Mouse (Mus musculus): ENCODE data around the gene AL731706.1. TPM values are rescaled to one million over a fixed set of nuclear protein-coding genes. Genes with fewer than 3 reads are reported as not detected.

Gene AL731706.1
- total RNA-seq (2017) = 11.4 and 17.4 TPM in 2 replicates

GRCm38 (mm10) chr2:136891068-136891950, at the start of gene AL731706.1, which contains the start of the genes Slx4ip and Mkks:
TSS of gene AL731706.1 (minus strand) at chr2:136891389.
TSS of gene Slx4ip (plus strand) at chr2:136891218.
TSS of gene Mkks (minus strand) at chr2:136891389.
- ATAC-seq (replicated peaks; ENCODE audit: low read depth, poor library complexity, severe bottlenecking) = peak; percentile 80

DNA sequence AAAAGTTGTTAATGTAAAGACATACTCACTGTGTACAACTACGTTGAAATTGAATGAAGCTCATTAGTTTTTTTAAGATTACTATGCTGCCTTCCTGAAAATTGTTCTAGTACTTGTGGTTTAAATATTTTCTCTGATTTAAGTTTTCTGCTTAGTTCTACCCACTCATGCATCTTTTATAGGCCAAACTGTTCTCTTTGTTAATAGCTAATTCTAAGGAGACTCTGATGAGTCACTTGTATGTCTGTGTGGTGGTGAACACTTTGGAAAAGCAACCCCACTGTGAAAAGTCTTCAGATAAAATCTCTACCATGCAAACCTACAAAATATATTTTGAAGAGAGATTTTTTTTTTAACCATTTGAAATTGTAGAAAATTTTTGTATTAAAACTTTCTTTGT, 47.1 kb upstream of the AL731706.1 start:
- no peak for ATAC-seq (replicated peaks; ENCODE audit: low read depth, poor library complexity, severe bottlenecking)

- peak; percentile 93 for ATAC-seq (replicated peaks; ENCODE audit: low read depth, poor library complexity, severe bottlenecking)
Measured at GRCm38 (mm10) chr2:136936391-136937288, 45.5 kb upstream of the AL731706.1 start.

GRCm38 (mm10) chr2:136921003-136921408, 29.8 kb upstream of the AL731706.1 start:
- ATAC-seq (replicated peaks; ENCODE audit: low read depth, poor library complexity, severe bottlenecking) = peak; percentile 96

- 0 out of 2 replicates have a peak, but pooled peaks have one; percentile 4 for ATAC-seq (replicated peaks; ENCODE audit: low read depth, poor library complexity, severe bottlenecking)
Measured at GRCm38 (mm10) chr2:136920257-136920993, 29.2 kb upstream of the AL731706.1 start.

DNA sequence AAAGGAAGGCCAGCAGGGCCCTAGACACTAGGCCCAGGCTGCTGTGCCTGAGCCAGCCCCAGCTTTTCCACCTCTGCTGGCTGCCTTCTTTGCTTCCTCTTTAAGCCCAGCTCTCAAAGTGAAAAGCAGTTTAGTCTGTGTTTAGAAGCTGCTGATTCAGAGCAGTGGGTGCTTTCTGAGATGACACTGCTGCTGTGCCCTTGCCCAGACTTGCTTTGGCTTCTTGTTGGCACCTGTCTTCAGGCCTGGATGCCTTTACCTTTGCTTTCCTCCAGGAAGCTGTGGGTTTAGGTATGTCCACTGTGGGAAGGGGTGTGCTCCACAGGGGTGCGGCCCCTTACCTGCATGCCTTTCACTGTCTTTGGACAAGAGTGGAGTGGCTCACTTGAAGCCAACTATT, 28.2 kb upstream of the AL731706.1 start:
- ATAC-seq (replicated peaks; ENCODE audit: low read depth, poor library complexity, severe bottlenecking) = no peak

DNA sequence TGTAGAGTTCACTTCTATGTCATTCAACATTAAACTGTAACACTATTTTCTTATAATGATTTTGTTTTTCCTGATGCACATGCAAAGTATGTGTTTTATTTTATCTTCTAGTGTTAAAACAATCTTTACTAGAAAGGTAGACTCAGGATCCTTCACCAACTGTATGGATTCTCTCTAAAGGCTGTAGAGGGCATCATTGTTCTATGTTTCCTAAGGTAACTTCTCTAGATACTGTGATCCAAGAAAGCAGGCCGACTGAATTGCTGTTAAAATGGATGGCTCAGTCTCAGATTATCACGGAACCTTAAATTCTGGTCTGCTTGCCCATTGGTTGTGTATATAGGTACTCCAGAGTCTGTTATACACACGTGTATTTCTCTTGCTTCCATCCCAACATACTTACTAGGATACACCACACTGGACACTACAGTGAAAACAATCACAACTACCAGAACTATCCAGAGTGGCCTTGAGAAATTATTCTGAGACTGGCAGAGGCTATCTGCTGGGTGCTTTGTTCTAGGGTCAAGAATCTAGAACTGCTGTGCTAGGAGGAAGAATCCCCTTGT, 23.2 kb upstream of the AL731706.1 start:
- ATAC-seq (replicated peaks; ENCODE audit: low read depth, poor library complexity, severe bottlenecking) = 0 out of 2 replicates have a peak, but pooled peaks have one; percentile 47

- ATAC-seq (replicated peaks; ENCODE audit: low read depth, poor library complexity, severe bottlenecking) = no peak
Measured at GRCm38 (mm10) chr2:136913021-136913420, 21.8 kb upstream of the AL731706.1 start.

GRCm38 (mm10) chr2:136911958-136912411, 20.8 kb upstream of the AL731706.1 start:
- no peak for ATAC-seq (replicated peaks; ENCODE audit: low read depth, poor library complexity, severe bottlenecking)

GRCm38 (mm10) chr2:136909298-136909697, 18.1 kb upstream of the AL731706.1 start:
- no peak for ATAC-seq (replicated peaks; ENCODE audit: low read depth, poor library complexity, severe bottlenecking)

DNA sequence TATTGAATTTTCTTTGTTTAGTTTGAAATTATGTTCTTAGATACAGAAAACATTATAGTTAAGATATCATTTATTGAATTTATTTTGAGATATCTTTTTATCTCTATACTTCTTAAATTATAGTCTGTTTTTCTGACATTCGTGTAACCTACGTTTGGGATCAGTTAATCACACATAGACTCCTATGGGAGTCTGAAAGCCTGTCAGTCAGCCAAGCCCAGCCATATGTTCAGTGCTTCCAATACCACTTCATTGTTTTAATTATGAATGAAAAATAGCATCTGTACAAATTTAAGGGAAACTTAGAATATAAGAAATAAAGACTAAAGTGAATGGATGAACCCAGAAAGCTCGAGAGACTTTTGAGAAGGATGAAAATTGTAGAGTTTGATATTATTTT, 17.4 kb upstream of the AL731706.1 start:
- no peak for ATAC-seq (replicated peaks; ENCODE audit: low read depth, poor library complexity, severe bottlenecking)

GRCm38 (mm10) chr2:136896131-136896530, 4.9 kb upstream of the AL731706.1 start:
- no peak for ATAC-seq (replicated peaks; ENCODE audit: low read depth, poor library complexity, severe bottlenecking)

- no peak for ATAC-seq (replicated peaks; ENCODE audit: low read depth, poor library complexity, severe bottlenecking)
Measured at GRCm38 (mm10) chr2:136894494-136894893, 3.3 kb upstream of the AL731706.1 start.

- ATAC-seq (replicated peaks; ENCODE audit: low read depth, poor library complexity, severe bottlenecking) = peak; percentile 80
Measured at GRCm38 (mm10) chr2:136891951-136892371, 772 bp upstream of the AL731706.1 start.

DNA sequence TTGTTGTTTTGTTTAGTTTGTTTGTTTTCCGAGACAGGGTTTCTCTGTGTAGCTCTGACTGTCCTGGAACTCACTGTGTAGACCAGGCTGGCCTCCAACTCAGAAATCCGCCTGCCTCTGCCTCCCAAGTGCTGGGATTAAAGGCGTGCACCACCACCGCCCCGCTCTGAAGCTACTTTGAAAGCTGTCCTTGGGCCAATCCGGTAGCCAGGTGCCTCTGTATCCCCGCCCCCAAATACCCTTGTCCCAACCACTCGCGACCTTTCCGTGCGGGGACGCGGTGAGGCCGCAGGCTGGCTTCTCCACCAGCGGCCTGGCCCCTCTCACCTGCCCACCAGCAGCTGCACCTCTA, 497 bp downstream of the AL731706.1 start:
- ATAC-seq (replicated peaks; ENCODE audit: low read depth, poor library complexity, severe bottlenecking) = peak; percentile 57

GRCm38 (mm10) chr2:136886846-136887245, 4.3 kb downstream of the AL731706.1 start:
- no peak for ATAC-seq (replicated peaks; ENCODE audit: low read depth, poor library complexity, severe bottlenecking)

DNA sequence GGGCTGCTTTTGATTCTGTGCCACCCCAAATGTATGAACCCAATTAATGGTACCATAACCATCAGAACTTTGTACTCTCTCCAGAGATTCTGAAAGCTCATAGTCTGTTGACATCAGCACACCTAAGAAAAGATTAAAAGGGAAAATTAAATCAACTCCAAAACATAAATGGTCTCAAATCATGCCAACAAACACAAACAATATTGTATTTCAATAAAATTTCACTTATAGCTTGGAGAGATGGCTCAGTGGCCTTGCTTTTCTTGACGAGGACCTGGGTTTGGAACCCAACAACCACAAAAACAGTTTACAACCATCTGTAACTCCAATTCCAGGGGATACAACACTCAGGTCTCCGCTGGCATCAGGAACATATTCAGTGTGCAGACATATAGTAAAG, 5.6 kb downstream of the AL731706.1 start, which contains the start of gene AL731706.2:
Gene AL731706.2, minus strand, starts transcription at position 101 of the 400 bp plus-strand sequence.
- no peak for ATAC-seq (replicated peaks; ENCODE audit: low read depth, poor library complexity, severe bottlenecking)

DNA sequence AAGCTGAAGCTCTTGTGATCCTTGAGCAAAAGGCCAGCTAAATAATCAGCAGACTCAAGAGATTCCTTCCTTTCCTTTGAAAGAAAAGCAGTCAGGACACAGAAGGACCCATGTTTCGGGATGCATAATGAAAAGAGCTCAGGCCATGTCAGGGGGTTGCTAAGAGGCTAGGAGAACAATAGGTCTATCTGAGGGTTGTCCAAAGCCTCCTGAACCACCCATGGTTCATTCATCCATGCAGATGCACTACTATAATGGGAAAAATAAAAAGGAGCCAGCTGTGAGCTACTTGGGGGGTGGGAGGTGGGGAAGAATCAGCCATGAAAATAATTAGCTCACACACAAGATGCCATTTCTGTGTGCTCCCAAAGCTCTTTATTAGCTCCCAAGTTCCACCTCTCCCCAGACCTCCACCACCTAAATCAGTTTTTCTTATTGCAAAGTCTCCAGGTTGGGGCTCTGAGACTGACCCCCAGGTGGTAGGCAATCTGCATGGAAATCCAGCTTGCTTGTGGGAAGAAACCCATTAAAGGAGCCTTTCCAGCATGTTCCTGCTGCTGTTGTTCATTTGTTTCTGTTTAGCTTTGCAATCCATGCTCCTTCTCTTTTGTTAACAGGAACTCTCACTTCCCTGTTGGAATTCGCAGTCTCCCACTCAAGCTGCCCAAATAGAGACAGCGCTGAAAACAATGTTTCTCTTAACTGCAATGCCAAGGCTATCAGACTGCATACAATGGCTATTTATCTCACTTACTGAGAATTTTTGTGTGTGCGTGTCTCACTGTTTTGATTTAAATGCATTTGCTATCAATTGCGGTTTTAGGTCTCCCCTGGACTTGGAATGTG, 36.4 kb downstream of the AL731706.1 start:
- no peak for ATAC-seq (replicated peaks; ENCODE audit: low read depth, poor library complexity, severe bottlenecking)

Data from common myeloid progenitor, adult 5-6 weeks (primary cell).